Mouse (Mus musculus) embryonic facial prominence, embryonic 11.5 days (tissue): Measurements from ENCODE around the gene Ptpn4. TPM values are rescaled to one million over a fixed set of nuclear protein-coding genes. Genes with fewer than 3 reads are reported as not detected.
A peak's percentile ranks its signal among the peaks of the same experiment; 100 is the strongest.

ENCODE experiments used
- ATAC-seq: fragments of 200-750 bp; cut with Nextera tagmentation; replicated peaks from 2 replicates; pipeline ENCODE4 v1.8.0; 2017; ENCODE audit warnings: low read depth; ENCODE audit not compliant: insufficient number of reproducible peaks, low FRiP score, low TSS enrichment
- DNase-seq: peaks from one replicate; pipeline ENCODE4 v3.0.0-alpha.2; 2015; ENCODE audit warnings: low spot score
- H3K27ac ChIP-seq: fragments of 300-500 bp; sonication (generic); replicated peaks from 2 replicates; pipeline ENCODE4 v1.5.1; 2014; ENCODE audit warnings: mild to moderate bottlenecking, low read depth, low read length, control low read depth
- H3K27me3 ChIP-seq: fragments of 300-500 bp; sonication (generic); 2 replicates; pipeline ENCODE4 v1.6.1; 2014; ENCODE audit warnings: mild to moderate bottlenecking, low read length, moderate library complexity, mixed read lengths; ENCODE audit not compliant: control insufficient read depth, insufficient read depth
- H3K36me3 ChIP-seq: fragments of 300-500 bp; sonication (generic); replicated peaks from 2 replicates; pipeline ENCODE4 v1.6.1; 2014; ENCODE audit warnings: low read depth, mild to moderate bottlenecking, low read length, moderate library complexity, mixed read lengths; ENCODE audit not compliant: control insufficient read depth, insufficient read depth
- H3K4me1 ChIP-seq: fragments of 300-500 bp; sonication (generic); 2 replicates; pipeline ENCODE4 v1.6.1; 2014; ENCODE audit warnings: low read length, mixed read lengths; ENCODE audit not compliant: control insufficient read depth, insufficient read depth
- H3K4me2 ChIP-seq: fragments of 300-500 bp; sonication (generic); 2 replicates; pipeline ENCODE4 v1.6.1; 2014; ENCODE audit warnings: low read depth, mild to moderate bottlenecking, control low read depth, low read length, moderate library complexity
- H3K4me3 ChIP-seq: fragments of 300-500 bp; sonication (generic); 2 replicates; pipeline ENCODE4 v1.5.1; 2014; ENCODE audit warnings: low read depth, low read length, control low read depth
- H3K9ac ChIP-seq: fragments of 300-500 bp; sonication (generic); replicated peaks from 2 replicates; pipeline ENCODE4 v1.6.1; 2014; ENCODE audit warnings: mild to moderate bottlenecking, control low read depth, low read length
- H3K9me3 ChIP-seq: fragments of 300-500 bp; sonication (generic); replicated peaks from 2 replicates; pipeline ENCODE4 v1.6.1; 2016; ENCODE audit warnings: mild to moderate bottlenecking, low read length, inconsistent platforms, mixed read lengths; ENCODE audit not compliant: control insufficient read depth
- WGBS: fragments of 180-500 bp; shearing (Covaris S2); extraction: QIAGEN DNeasy Blood & Tissue Kit; methylation state at CpG from one replicate; pipeline ENCODE4 v1.1.7; 2014; 5-methylcytosine and 5-hydroxymethylcytosine counted together
- polyA plus RNA-seq: library from polyadenylated mRNA; unstranded; fragments of >200 nt; fragmentation: Nextera tagmentation; extraction: Ambion mirVana; gene quantifications from 2 replicates; pipeline ENCODE4 v1.2.1, GENCODE M21; 2014

Gene Ptpn4
- polyA plus RNA-seq = 9.7 and 11.8 TPM in 2 replicates

- Histone ChIP-seq H3K36me3 (no peaks in the 10 kb centered on the region), H3K4me2 (peak within 1 kb of the TSS; percentile 36)
- under 1% methylated on average over 76 of the region's 79 CpGs for WGBS
Measured at GRCm38 (mm10) chr1:119837035-119837751, at the start of gene Ptpn4. Gene Ptpn4, minus strand, starts transcription at chr1:119837613.

DNA sequence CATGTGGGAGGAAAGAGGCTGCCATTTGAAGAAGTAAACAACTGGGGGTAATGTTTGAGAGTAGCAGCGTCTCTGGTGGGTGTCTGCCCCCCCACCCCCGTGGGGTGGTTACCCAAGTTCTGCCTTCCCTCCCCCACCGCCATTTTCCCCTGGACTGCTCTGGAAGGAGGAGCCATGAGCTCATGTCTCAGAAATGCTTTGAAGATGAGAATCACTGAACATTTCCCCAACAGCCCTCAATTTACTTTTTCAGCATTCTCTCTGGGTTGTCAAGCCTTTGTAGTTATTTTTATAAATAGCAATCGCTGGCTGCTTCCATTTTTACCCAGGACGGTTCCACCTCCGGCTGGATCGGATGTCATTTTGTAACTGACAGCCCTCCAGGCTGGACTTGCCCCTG is 48.9 kb upstream of the Ptpn4 start:
- Histone ChIP-seq H3K27me3 (no peaks in the 10 kb centered on the region), H3K9ac (no peak overlapping the region), H3K4me1 (no peaks in the 10 kb centered on the region), H3K36me3 (no peaks in the 10 kb centered on the region), H3K4me3 (no peak overlapping the region), H3K9me3 (no peaks in the 10 kb centered on the region), H3K27ac (no peak overlapping the region), H3K4me2 (no peak overlapping the region)
- WGBS = 64% methylated on average over 7 of the region's 7 CpGs
- peak; percentile 35 for DNase-seq
- no peak for ATAC-seq

More at GRCm38 (mm10) chr1:119837035-119837751, at the start of gene Ptpn4:
- H3K9ac ChIP-seq = peak within 1 kb of the TSS; percentile 93
- peak; percentile 99 for ATAC-seq
- no peaks in the 10 kb centered on the region for H3K27me3 ChIP-seq
- peak within 1 kb of the TSS; percentile 87 for H3K27ac ChIP-seq
- no peaks in the 10 kb centered on the region for H3K4me1 ChIP-seq
- no peaks in the 10 kb centered on the region for H3K9me3 ChIP-seq
- H3K4me3 ChIP-seq = peak within 1 kb of the TSS; percentile 82
- peak; percentile 99 for DNase-seq

GRCm38 (mm10) chr1:119884272-119884671 is 46.9 kb upstream of the Ptpn4 start:
- Histone ChIP-seq H3K9me3 (no peaks in the 10 kb centered on the region), H3K27me3 (no peaks in the 10 kb centered on the region), H3K4me3 (no peak overlapping the region), H3K4me2 (no peak overlapping the region), H3K9ac (no peak overlapping the region), H3K36me3 (no peaks in the 10 kb centered on the region), H3K4me1 (no peaks in the 10 kb centered on the region), H3K27ac (no peak overlapping the region)
- DNase-seq (no peak), ATAC-seq (no peak)
- 88% methylated on average over 3 of the region's 3 CpGs for WGBS

- H3K9me3 ChIP-seq = no peaks in the 10 kb centered on the region
- H3K4me3 ChIP-seq = no peak overlapping the region
- WGBS = 87% methylated on average over 7 of the region's 7 CpGs
- no peaks in the 10 kb centered on the region for H3K27me3 ChIP-seq
- H3K9ac ChIP-seq = no peak overlapping the region
- no peaks in the 10 kb centered on the region for H3K36me3 ChIP-seq
- no peak overlapping the region for H3K27ac ChIP-seq
- DNase-seq (no peak), ATAC-seq (no peak)
- H3K4me1 ChIP-seq = no peaks in the 10 kb centered on the region
- H3K4me2 ChIP-seq = no peak overlapping the region
Measured at GRCm38 (mm10) chr1:119878909-119879308, 41.5 kb upstream of the Ptpn4 start.

DNA sequence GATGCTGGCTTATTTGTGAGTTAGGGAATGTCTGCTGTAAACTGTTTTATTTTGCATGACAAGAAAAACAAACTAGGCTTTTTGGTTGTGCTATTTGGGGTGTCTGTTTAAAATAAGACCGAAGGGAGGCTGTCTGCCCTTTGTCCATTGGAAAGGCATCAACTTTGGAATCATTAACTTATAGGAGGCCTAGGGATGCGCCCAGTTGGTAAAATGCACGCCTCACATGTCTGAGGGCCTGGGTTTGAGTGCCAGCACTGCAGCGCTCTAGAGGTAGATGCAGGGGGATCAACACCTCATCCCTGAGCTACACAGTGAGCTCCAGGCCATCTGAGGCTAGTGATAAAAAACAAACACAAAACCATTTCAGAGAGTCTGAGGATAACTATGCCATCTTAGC is 40.1 kb upstream of the Ptpn4 start:
- H3K36me3 ChIP-seq = no peaks in the 10 kb centered on the region
- H3K9me3 ChIP-seq = no peaks in the 10 kb centered on the region
- H3K4me2 ChIP-seq = no peak overlapping the region
- no peaks in the 10 kb centered on the region for H3K4me1 ChIP-seq
- DNase-seq (no peak), ATAC-seq (no peak)
- 92% methylated on average over 4 of the region's 4 CpGs for WGBS
- no peak overlapping the region for H3K27ac ChIP-seq
- no peak overlapping the region for H3K9ac ChIP-seq
- no peaks in the 10 kb centered on the region for H3K27me3 ChIP-seq
- no peak overlapping the region for H3K4me3 ChIP-seq

GRCm38 (mm10) chr1:119868395-119869161 is 31.2 kb upstream of the Ptpn4 start:
- ATAC-seq (0 out of 2 replicates have a peak, but pooled peaks have one; percentile 55), DNase-seq (no peak)
- Histone ChIP-seq H3K36me3 (no peaks in the 10 kb centered on the region), H3K9me3 (no peaks in the 10 kb centered on the region), H3K4me2 (no peak overlapping the region), H3K4me3 (no peak overlapping the region), H3K27me3 (no peaks in the 10 kb centered on the region), H3K4me1 (no peaks in the 10 kb centered on the region), H3K9ac (no peak overlapping the region), H3K27ac (no peak overlapping the region)
- 62% methylated on average over 13 of the region's 13 CpGs for WGBS

GRCm38 (mm10) chr1:119867300-119867699 is 29.9 kb upstream of the Ptpn4 start:
- 36% methylated on average over 2 of the region's 2 CpGs for WGBS
- no peaks in the 10 kb centered on the region for H3K27me3 ChIP-seq
- no peak overlapping the region for H3K4me3 ChIP-seq
- H3K9me3 ChIP-seq = no peaks in the 10 kb centered on the region
- ATAC-seq (no peak), DNase-seq (no peak)
- no peaks in the 10 kb centered on the region for H3K4me1 ChIP-seq
- H3K9ac ChIP-seq = no peak overlapping the region
- H3K4me2 ChIP-seq = no peak overlapping the region
- H3K36me3 ChIP-seq = no peaks in the 10 kb centered on the region
- H3K27ac ChIP-seq = no peak overlapping the region

DNA sequence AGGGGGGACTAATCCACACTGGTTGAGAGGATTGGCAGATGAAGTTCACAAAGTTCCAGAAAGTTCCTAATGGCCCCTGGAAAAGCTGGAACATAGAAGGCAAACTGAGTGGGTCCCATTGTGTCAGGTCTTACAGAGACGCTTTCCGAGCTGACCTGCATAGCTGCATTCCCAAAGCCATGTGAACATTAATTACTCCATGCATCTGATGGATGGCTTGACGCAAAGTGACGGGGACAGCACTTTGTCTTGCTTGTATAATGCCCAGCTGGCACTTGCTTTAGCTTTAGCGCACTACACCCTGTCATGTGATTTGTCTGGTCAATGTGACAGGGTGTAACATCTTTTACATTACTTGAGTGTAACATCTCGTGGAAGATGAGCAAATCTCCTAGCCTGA is 27.9 kb upstream of the Ptpn4 start:
- no peaks in the 10 kb centered on the region for H3K36me3 ChIP-seq
- H3K9me3 ChIP-seq = no peaks in the 10 kb centered on the region
- no peak overlapping the region for H3K9ac ChIP-seq
- no peaks in the 10 kb centered on the region for H3K27me3 ChIP-seq
- no peak overlapping the region for H3K4me2 ChIP-seq
- H3K27ac ChIP-seq = no peak overlapping the region
- no peak overlapping the region for H3K4me3 ChIP-seq
- no peak for ATAC-seq
- 73% methylated on average over 6 of the region's 6 CpGs for WGBS
- no peaks in the 10 kb centered on the region for H3K4me1 ChIP-seq
- no peak for DNase-seq
